Mouse (Mus musculus) mouse trophoblast stem cell (cell line): ENCODE measurements around the gene Olfr430.
"Not testable (repeated sequence)": the region's sequence is repeated elsewhere in the genome, so short reads cannot be mapped to it uniquely, and the experiment has no call there.

ENCODE experiments used
- in situ Hi-C, 2 experiments: fragments of 300-500 bp; cut with MseI, MboI; formaldehyde crosslinking; loops; 2 replicates in 1 of 2; 3 replicates in 1 of 2; pipeline ENCODE4 v1.15.1; 2025

Olfr430 gene

GRCm38 (mm10) chr1:174066305-174066704 is at the start of gene Olfr430:
Gene Olfr430, plus strand, starts transcription at chr1:174066605.
- in situ Hi-C loops, result no loop called here

- in situ Hi-C loops, result no loop called here
These were observed 34.7 kb upstream of the Olfr430 start, which contains the start of gene Ifi205 for GRCm38 (mm10) chr1:174031698-174032097. Gene Ifi205, minus strand, starts transcription at chr1:174031810.

GRCm38 (mm10) chr1:174035841-174036240 is 30.6 kb upstream of the Olfr430 start:
- in situ Hi-C loops, result no loop called here

GRCm38 (mm10) chr1:174038480-174038879 is 27.9 kb upstream of the Olfr430 start:
- in situ Hi-C loops, result no loop called here

GRCm38 (mm10) chr1:174040523-174041177 is 25.8 kb upstream of the Olfr430 start, which contains the start of gene Olfr433:
Gene Olfr433, plus strand, starts transcription at chr1:174040705.
- in situ Hi-C loops, result no loop called here

GRCm38 (mm10) chr1:174042091-174042884 is 24.1 kb upstream of the Olfr430 start:
- in situ Hi-C loops, result not testable (repeated sequence)

GRCm38 (mm10) chr1:174044431-174044830 is 22.0 kb upstream of the Olfr430 start:
- in situ Hi-C loops, result no loop called here

GRCm38 (mm10) chr1:174048227-174048626 is 18.2 kb upstream of the Olfr430 start:
- in situ Hi-C loops, result not testable (repeated sequence)

GRCm38 (mm10) chr1:174048893-174049292 is 17.5 kb upstream of the Olfr430 start, which contains the start of gene Olfr432:
Gene Olfr432, plus strand, starts transcription at chr1:174049205.
- in situ Hi-C loops, result no loop called here

- in situ Hi-C loops, result not testable (repeated sequence)
These were observed 17.0 kb upstream of the Olfr430 start for GRCm38 (mm10) chr1:174049357-174049756.

- in situ Hi-C loops, result no loop called here
These were observed 15.9 kb upstream of the Olfr430 start for GRCm38 (mm10) chr1:174050532-174050931.

- in situ Hi-C loops, result no loop called here
These were observed 14.9 kb upstream of the Olfr430 start for GRCm38 (mm10) chr1:174051515-174051914.

- in situ Hi-C loops, result no loop called here
These were observed 14.4 kb upstream of the Olfr430 start for GRCm38 (mm10) chr1:174051931-174052536.

GRCm38 (mm10) chr1:174052981-174053380 is 13.4 kb upstream of the Olfr430 start:
- in situ Hi-C loops, result no loop called here

GRCm38 (mm10) chr1:174055248-174055647 is 11.2 kb upstream of the Olfr430 start:
- in situ Hi-C loops, result no loop called here

GRCm38 (mm10) chr1:174084031-174084430 is 17.6 kb downstream of the Olfr430 start, which contains the start of gene Olfr429:
Gene Olfr429, plus strand, starts transcription at chr1:174084331.
- in situ Hi-C loops, result no loop called here

- in situ Hi-C loops, result no loop called here
These were observed 30.2 kb downstream of the Olfr430 start, which contains the start of gene Olfr427 for GRCm38 (mm10) chr1:174096591-174096990. Gene Olfr427, plus strand, starts transcription at chr1:174096891.

GRCm38 (mm10) chr1:174103735-174104134 is 37.3 kb downstream of the Olfr430 start:
- in situ Hi-C loops, result loop anchor here (10.0 to 25.0 kb wide), 2 partner anchors 641 to 649 kb away; no protein-coding TSS in a partner anchor

GRCm38 (mm10) chr1:174121062-174121461 is 54.7 kb downstream of the Olfr430 start, which contains the start of gene Olfr231:
Gene Olfr231, minus strand, starts transcription at chr1:174121162.
- in situ Hi-C loops, result loop anchor here in 1 of 2 experiments (25.0 kb wide), 1 partner anchor 659 kb away; no protein-coding TSS in a partner anchor
